Mouse (Mus musculus) c-Kit-positive CD71-positive TER-119-positive erythroid progenitor cells, embryonic 14.5 days (primary cell): Measurements from ENCODE around the gene Prkci.

Experiments
- DNase-seq: peaks from one replicate; pipeline ENCODE4 v3.0.0-alpha.2; 2013; ENCODE audit warnings: low spot score

Prkci gene

GRCm38 (mm10) chr3:31049087-31049486, 53.5 kb downstream of the Prkci start:
- no peak for DNase-seq

- no peak for DNase-seq
Measured at GRCm38 (mm10) chr3:31050375-31050774, 54.8 kb downstream of the Prkci start.

- no peak for DNase-seq
Measured at GRCm38 (mm10) chr3:31051730-31052129, 56.2 kb downstream of the Prkci start.

DNA sequence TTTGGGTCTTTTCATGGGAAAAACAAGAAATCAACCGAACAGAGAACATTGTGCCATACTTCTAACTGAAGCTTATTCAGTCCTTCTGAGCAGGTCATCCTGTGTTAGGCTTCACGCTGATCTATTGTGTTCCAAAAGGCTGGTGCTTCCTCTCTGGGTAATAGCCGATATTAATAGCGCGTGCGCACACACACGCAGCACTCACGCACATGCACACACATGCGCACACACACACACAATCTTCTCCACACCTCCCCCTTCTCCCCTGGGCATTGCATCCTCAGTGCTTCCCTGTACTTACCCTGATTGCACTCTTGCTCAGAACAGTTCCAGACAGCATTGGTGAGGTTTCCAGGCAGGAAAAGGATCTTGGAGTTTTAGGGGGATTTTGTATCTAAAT, 57.6 kb downstream of the Prkci start:
- no peak for DNase-seq

DNA sequence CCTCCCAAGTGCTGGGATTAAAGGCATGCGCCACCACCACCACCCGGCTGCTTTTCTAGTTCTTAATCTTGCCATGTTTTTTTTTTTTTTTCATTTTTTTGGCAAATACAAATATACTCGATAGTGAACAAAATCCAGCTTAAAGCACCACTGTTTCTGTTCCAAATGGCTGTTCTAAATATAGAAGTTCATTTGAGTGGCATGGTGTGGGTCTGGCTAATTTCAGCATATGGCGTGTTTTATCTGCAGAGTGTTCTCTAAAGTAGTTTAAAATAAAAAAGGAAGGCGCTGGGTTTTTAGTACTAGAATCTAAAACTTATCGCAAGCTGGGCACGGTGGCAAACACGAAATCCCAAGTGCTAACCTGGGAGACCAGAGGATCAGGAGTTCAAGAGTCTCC, 59.3 kb downstream of the Prkci start:
- no peak for DNase-seq

DNA sequence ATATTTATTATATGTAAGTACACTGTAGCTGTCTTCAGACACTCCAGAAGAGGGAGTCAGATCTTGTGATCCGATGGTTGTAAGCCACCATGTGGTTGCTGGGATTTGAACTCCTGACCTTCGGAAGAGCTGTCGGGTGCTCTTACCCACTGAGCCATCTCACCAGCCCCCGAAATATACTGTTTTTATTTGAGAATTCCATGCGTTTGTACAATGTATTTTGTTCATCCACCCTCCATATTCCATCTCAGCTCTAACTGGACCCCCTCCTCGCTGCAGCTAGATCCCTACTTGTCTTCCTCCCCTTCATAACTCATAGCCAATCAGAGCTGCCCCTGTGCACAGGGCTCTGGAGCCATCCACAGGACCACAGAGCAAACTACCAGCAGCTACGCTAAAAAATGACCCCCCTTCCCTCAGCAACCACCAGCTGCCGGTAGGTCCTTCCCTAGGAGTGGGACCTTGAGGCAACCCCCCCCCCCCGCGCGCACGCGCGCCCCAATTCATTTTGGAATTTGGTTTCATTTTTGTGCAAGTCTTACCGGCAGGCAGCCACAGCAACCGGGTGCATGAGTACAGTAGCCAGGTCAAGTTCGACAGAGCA, 60.6 kb downstream of the Prkci start:
- DNase-seq, result peak; percentile 34

DNA sequence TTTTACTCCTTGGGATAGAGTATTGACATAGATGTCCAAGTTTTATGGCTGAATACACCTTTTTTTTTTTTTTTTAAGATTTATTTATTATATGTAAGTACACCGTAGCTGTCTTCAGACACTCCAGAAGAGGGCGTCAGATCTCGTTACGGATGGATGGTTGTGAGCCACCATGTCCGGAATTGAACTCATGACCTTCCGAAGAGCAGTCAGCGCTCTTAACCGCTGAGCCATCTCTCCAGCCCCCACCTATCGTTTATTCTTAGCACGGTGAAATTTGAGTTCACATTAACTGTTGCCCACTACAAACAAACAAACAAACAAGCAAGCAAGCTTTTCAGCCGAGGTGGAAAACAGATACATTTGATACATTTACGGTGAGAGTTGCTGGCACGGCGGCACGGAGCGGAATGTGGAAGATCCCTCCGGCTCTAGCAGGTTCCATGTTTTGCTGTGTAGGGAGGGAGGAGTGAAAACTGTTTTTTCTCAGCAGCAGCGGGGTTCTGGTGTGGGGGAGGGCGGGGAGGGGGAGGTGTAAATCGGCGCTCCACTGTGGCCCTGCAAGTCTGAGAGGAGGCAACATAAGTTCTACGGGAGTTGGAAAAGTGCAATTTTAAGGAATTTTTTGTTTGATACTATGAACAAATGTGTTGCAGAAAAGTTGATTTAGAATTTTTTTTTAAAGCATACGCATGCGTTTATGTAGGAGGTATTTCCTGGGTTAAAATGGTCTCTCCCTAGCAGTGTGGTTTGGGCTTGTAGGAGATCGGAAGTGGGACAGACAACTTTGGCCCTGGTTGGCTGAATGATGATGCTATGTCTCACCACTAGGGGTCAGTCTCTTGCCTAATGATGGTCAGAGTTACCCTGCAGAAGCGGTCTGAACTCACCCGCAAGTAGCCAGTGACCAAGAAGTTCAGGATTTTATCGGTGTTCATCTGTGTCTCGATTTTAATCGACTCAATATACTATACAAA, 61.4 kb downstream of the Prkci start:
- peak; percentile 84 for DNase-seq

GRCm38 (mm10) chr3:31060745-31061102, 65.2 kb downstream of the Prkci start:
- no peak for DNase-seq

- no peak for DNase-seq
Measured at GRCm38 (mm10) chr3:31061103-31061785, 65.7 kb downstream of the Prkci start.

DNA sequence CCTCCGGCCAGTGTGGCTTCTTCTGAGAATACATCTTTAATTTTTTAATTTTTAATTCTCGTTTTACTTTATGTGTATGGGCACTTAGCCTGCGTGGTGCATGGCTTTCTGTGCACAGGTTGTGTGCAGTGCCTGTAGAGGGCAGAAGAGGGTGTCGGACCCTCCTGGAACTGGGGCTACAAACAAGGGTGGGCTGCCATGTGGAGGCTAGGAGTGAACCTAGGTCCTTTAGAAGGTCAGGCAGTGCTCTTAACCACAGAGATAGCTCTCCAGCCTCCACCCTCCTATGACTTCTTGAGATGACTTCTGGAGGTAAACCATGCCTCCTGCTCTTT, 66.2 kb downstream of the Prkci start:
- no peak for DNase-seq

GRCm38 (mm10) chr3:31062325-31062724, 66.8 kb downstream of the Prkci start:
- DNase-seq, result no peak

DNA sequence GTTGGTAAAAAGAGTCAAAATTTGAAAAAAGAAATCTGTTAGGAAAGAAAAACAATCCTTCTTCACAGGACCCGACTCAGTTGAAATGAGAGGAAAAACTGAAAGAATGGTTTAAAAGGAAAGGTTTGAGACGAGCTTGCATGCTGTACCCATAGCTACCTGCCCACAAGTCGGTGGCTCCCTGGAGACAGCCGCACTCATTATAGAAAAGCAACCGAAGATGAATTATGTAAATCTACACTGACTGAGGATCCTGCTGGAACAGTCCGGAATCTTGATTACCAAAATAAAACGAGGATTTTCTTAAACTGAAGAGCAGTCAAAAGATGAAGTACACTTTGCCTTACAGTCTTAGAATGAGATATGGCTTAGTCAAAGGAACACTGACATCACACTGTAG, 72.9 kb downstream of the Prkci start:
- no peak for DNase-seq

DNA sequence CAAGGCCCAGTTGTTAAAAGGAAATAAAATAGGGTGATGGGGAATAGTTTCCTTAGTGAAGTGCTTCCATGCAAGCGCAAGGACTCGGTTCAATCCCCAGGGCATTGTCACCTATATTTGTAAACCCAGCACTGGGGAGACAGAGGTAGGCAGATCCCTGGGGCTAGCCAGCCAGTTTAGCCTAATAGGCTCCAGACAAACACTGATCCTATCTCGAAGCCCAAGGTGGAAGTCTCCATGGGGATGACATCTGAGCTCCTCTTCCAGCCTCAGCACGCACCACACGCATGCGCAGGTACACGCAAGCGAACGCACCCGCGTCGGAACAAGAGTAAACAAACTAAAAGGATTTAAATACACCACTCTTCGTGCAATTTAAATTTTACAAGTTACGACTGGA, 76.3 kb downstream of the Prkci start:
- DNase-seq, result no peak

DNA sequence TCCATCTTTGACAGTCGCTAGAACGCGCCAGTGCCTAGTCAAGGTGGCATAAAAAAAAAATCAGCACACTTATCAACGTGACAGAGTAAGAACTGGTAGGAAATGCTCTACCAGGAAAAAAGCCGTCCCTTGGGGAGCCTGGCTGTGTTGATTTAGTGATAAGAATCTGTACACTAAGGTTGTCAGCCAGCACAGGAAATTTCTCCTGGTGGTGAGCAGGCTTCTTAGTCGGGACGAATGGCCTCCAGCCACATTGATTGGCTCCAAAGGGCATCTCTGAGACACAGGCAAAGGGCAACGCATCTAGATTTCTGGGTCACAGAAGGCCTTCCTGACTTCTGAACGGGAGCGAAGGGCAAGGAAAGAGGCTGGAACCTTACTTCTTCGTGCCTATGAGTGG, 80.3 kb downstream of the Prkci start:
- no peak for DNase-seq

- no peak for DNase-seq
Measured at GRCm38 (mm10) chr3:31077068-31077703, 81.6 kb downstream of the Prkci start.

GRCm38 (mm10) chr3:31079450-31079849, 83.9 kb downstream of the Prkci start:
- DNase-seq, result no peak

DNA sequence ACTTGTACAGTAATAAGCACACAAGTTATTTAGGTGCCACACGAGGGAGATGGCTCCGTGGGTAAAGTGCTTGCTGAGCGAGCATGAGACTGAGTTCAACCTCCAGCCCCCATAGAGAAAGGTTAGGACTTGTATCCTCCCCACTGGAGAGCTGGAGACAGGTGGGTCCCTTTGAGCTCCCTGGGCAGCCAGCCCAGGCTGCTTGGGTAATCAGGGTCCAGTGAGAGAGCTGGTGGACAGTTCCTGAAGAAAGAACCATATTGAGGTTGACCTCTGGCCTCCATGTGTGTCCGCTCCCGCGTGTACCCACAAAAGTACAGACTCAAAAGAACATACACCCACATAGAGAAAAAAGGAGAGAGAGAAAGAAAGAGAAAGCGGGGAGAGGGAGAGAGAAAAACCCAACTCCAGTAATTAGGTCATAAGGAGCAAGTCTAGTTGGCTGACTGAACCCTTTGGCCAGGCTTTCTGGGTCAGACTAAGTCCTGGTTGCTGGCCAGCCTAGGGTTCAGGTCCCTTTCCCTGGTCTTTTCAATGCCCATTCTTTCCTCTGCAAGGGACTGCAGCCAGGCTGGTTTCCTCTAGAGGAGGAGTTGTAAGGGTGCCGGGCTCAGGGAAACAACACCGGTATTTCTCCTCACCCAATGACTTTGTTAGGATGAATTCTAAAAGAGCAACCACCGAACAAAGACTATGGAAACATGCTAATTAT, 85.4 kb downstream of the Prkci start:
- DNase-seq, result no peak

DNA sequence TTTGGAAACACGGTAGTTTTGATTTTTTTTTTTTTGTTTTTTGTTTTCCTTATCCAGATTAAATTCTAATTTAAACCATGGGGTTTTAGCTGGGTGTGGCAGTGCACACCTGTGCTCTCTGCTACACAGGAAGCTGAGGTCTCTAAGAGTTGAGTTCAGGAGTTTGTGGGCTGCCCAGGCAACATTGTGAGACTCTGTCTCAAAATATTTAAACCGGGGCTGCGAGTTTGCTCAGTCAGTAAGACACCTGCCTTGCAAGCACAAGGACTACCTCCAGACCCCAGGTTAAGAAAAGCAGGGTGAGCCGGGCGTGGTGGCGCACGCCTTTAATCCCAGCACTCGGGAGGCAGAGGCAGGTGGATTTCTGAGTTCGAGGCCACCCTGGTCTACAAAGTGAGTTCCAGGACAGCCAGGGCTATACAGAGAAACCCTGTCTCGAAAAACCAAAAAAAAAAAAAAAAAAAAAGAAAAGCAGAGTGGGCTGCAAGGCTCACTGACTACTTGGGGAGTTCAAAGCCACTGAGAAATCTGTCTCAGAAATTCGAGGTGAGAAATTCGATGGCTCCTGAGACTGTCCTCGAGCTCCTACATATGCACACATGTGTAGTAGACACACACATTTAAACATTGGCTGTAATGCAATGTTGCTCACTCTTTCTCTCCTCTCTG, 87.4 kb downstream of the Prkci start:
- DNase-seq, result no peak

GRCm38 (mm10) chr3:31083507-31084245, 88.1 kb downstream of the Prkci start:
- no peak for DNase-seq

DNA sequence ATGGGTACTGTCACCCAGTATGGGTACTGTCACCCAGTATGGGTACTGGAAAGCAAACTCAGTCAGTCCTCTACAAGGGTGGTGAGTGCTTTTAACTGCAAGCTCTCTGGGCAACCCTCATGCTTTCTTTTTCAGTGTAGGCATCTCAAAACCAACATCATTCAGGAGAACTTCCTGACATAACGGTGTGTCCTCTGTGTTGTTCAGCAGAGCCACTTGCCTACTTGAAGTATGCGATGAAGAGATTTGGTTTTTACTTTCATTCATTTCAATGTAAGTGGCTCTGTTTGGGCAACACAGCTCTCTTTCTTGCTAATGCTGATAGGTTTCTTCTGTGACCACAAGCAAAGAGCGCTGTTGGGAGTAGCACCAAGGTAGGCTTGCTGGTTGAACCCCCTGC, 89.5 kb downstream of the Prkci start:
- DNase-seq, result no peak
